Mouse (Mus musculus) testis, adult 2 months (tissue): ENCODE measurements at regions not wholly inside any gene's neighbourhood (a gene's known extent, or its start where the extent isn't known, plus 50 kb on each side); places are given as distances from the start of the nearest gene placed in this dataset.

Experiments
- H3K27ac ChIP-seq: fragments of 200-500 bp; 2 replicates; pipeline ENCODE4 v1.5.1; 2012; ENCODE audit warnings: low read depth, low read length; ENCODE audit not compliant: control insufficient read depth, insufficient read depth
- H3K27me3 ChIP-seq: fragments of 200-500 bp; 2 replicates; pipeline ENCODE4 v1.6.1; 2012; ENCODE audit warnings: mild to moderate bottlenecking, low read length, moderate library complexity; ENCODE audit not compliant: control insufficient read depth, insufficient read depth
- H3K36me3 ChIP-seq: fragments of 200-500 bp; 2 replicates; pipeline ENCODE4 v1.6.1; 2012; ENCODE audit warnings: mild to moderate bottlenecking, low read length; ENCODE audit not compliant: control insufficient read depth, insufficient read depth
- H3K4me1 ChIP-seq: fragments of 200-500 bp; 2 replicates; pipeline ENCODE4 v1.6.1; 2012; ENCODE audit warnings: low read length; ENCODE audit not compliant: control insufficient read depth, insufficient read depth
- H3K4me3 ChIP-seq: fragments of 200-500 bp; 2 replicates; pipeline ENCODE4 v1.5.1; 2012; ENCODE audit warnings: low read depth, mild to moderate bottlenecking, low read length, moderate library complexity, mixed read lengths; ENCODE audit not compliant: control insufficient read depth
- CTCF ChIP-seq: fragments of 200-500 bp; IDR thresholded peaks from 2 replicates; pipeline ENCODE4 v1.5.1; 2012; ENCODE audit warnings: low read depth, mild to moderate bottlenecking, inconsistent platforms, low read length, moderate library complexity; ENCODE audit not compliant: control insufficient read depth, insufficient read depth, insufficient replicate concordance
- POLR2A ChIP-seq: fragments of 200-500 bp; IDR thresholded peaks from 2 replicates; pipeline ENCODE4 v1.6.1; 2012; ENCODE audit warnings: low read depth, mild to moderate bottlenecking, inconsistent platforms, low read length, moderate library complexity; ENCODE audit not compliant: control insufficient read depth

- Histone ChIP-seq H3K4me1 (no peaks in the 10 kb centered on the region), H3K4me3 (no peak overlapping the region), H3K27me3 (no peaks in the 10 kb centered on the region), H3K36me3 (no peaks in the 10 kb centered on the region), H3K27ac (no peak overlapping the region)
- TF ChIP-seq POLR2A (no peak), CTCF (no peak)
These were observed 517.9 kb upstream of the Sox9 start for GRCm38 (mm10) chr11:112264077-112264476.

GRCm38 (mm10) chr11:112270911-112271310 lies 511.1 kb upstream of the Sox9 start:
- Histone ChIP-seq H3K27ac (no peak overlapping the region), H3K4me3 (no peak overlapping the region), H3K27me3 (no peaks in the 10 kb centered on the region), H3K36me3 (no peaks in the 10 kb centered on the region), H3K4me1 (no peaks in the 10 kb centered on the region)
- no peak for TF ChIP-seq POLR2A
- no peak for TF ChIP-seq CTCF

GRCm38 (mm10) chr11:112278566-112278965 lies 503.5 kb upstream of the Sox9 start:
- H3K4me3 ChIP-seq = no peak overlapping the region
- H3K4me1 ChIP-seq = no peaks in the 10 kb centered on the region
- no peaks in the 10 kb centered on the region for H3K36me3 ChIP-seq
- TF ChIP-seq POLR2A (no peak), CTCF (no peak)
- H3K27ac ChIP-seq = no peak overlapping the region
- H3K27me3 ChIP-seq = no peaks in the 10 kb centered on the region

- Histone ChIP-seq H3K36me3 (no peaks in the 10 kb centered on the region), H3K4me1 (no peaks in the 10 kb centered on the region), H3K27ac (no peak overlapping the region), H3K27me3 (no peaks in the 10 kb centered on the region), H3K4me3 (no peak overlapping the region)
- TF ChIP-seq CTCF (no peak), POLR2A (no peak)
These were observed 499.1 kb upstream of the Sox9 start for GRCm38 (mm10) chr11:112282911-112283310.

- Histone ChIP-seq H3K27me3 (no peaks in the 10 kb centered on the region), H3K36me3 (no peaks in the 10 kb centered on the region), H3K4me1 (no peaks in the 10 kb centered on the region), H3K4me3 (no peak overlapping the region), H3K27ac (no peak overlapping the region)
- no peak for TF ChIP-seq CTCF
- no peak for TF ChIP-seq POLR2A
These were observed 483.1 kb upstream of the Sox9 start for GRCm38 (mm10) chr11:112298901-112299341.

- Histone ChIP-seq H3K27ac (no peak overlapping the region), H3K27me3 (no peaks in the 10 kb centered on the region), H3K36me3 (no peaks in the 10 kb centered on the region), H3K4me1 (no peaks in the 10 kb centered on the region), H3K4me3 (no peak overlapping the region)
- TF ChIP-seq POLR2A (no peak), CTCF (no peak)
These were observed 478.9 kb upstream of the Sox9 start for GRCm38 (mm10) chr11:112303091-112303490.

- H3K27me3 ChIP-seq = no peaks in the 10 kb centered on the region
- H3K4me1 ChIP-seq = no peaks in the 10 kb centered on the region
- H3K27ac ChIP-seq = no peak overlapping the region
- H3K36me3 ChIP-seq = no peaks in the 10 kb centered on the region
- TF ChIP-seq CTCF = no peak
- no peak for TF ChIP-seq POLR2A
- H3K4me3 ChIP-seq = no peak overlapping the region
These were observed 456.2 kb upstream of the Sox9 start for GRCm38 (mm10) chr11:112325850-112326249.

GRCm38 (mm10) chr11:112327606-112328005 lies 454.4 kb upstream of the Sox9 start:
- H3K4me1 ChIP-seq = no peaks in the 10 kb centered on the region
- no peak for TF ChIP-seq POLR2A
- TF ChIP-seq CTCF = no peak
- H3K27me3 ChIP-seq = no peaks in the 10 kb centered on the region
- no peak overlapping the region for H3K27ac ChIP-seq
- H3K36me3 ChIP-seq = no peaks in the 10 kb centered on the region
- H3K4me3 ChIP-seq = no peak overlapping the region
